21 mouse cellular contexts compared by ENCODE assay signal in the genomic region with DNA sequence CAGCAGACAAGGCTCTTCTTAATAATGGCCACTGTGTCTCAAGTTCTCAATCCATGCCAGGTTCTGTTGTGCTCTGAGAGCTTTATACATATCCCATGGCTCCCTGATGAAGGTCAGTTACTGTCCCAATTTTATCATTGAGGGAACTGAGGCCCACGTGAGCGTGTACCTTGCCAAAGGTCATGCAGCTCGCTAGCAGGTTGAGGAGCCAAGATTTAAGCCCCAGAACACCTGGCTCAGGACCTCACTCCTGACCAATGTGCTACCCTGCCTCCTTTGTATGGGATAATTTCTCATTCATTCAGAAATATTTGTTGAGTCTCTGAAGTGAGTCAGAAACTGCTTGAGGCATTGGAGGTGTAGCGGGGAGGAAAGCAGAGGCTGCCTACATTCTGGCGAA.
"Had no signal": no experiment of that assay in that cellular context is flagged by ENCODE, and none has a peak within 500 bp of the region (broad histone marks: within the 10 kb centered on the region; RNA-seq: fewer than 3 reads in every experiment).

No protein-coding gene starts in this region.

- H3K4me3 ChIP-seq: kidney, embryonic 15.5 days; limb, embryonic 10.5 days; limb, embryonic 13.5 days; midbrain, embryonic 12.5 days; midbrain, embryonic 15.5 days; neural tube, embryonic 12.5 days; neural tube, embryonic 15.5 days had no signal

- ATAC-seq: liver, postnatal 0 days; lung, postnatal 0 days; midbrain, embryonic 15.5 days had no signal

- H3K27ac ChIP-seq: kidney, embryonic 15.5 days; limb, embryonic 10.5 days; limb, embryonic 13.5 days; liver, embryonic 14.5 days; macrophage; midbrain, embryonic 15.5 days; neural tube, embryonic 12.5 days; neural tube, embryonic 15.5 days had no signal

- DNase-seq: kidney, postnatal 14 days; kidney, postnatal 4 days; liver, postnatal 0 days; lung, embryonic 14.5 days; right cerebral cortex, adult 18-20 months; right cerebral cortex, postnatal 14 days; right cerebral cortex, postnatal 4 days; thymus, adult 2 months; thymus, postnatal 14 days; thymus, postnatal 4 days had no signal

- H3K36me3 ChIP-seq: kidney, embryonic 15.5 days; limb, embryonic 10.5 days; limb, embryonic 13.5 days; midbrain, embryonic 12.5 days; midbrain, embryonic 15.5 days; neural tube, embryonic 12.5 days; neural tube, embryonic 15.5 days had no signal

- H3K27me3 ChIP-seq: kidney, embryonic 15.5 days; limb, embryonic 13.5 days; midbrain, embryonic 12.5 days; midbrain, embryonic 15.5 days; neural tube, embryonic 12.5 days; neural tube, embryonic 15.5 days had no signal

- H3K9me3 ChIP-seq: kidney, embryonic 15.5 days; limb, embryonic 10.5 days; limb, embryonic 13.5 days; midbrain, embryonic 12.5 days; midbrain, embryonic 15.5 days; neural tube, embryonic 12.5 days; neural tube, embryonic 15.5 days had no signal

- H3K9ac ChIP-seq: kidney, embryonic 15.5 days; limb, embryonic 13.5 days; liver, embryonic 14.5 days; liver, postnatal 0 days; lung, embryonic 14.5 days; midbrain, embryonic 12.5 days; midbrain, embryonic 15.5 days; neural tube, embryonic 12.5 days; neural tube, embryonic 15.5 days had no signal

- H3K4me2 ChIP-seq: kidney, embryonic 15.5 days; limb, embryonic 13.5 days; liver, embryonic 11.5 days; lung, embryonic 14.5 days; midbrain, embryonic 12.5 days; midbrain, embryonic 15.5 days; neural tube, embryonic 12.5 days; neural tube, embryonic 15.5 days had no signal
